Mouse (Mus musculus) layer of hippocampus, postnatal 10 days (tissue): ENCODE measurements around the gene Tm2d3. TPM values are rescaled to one million over a fixed set of nuclear protein-coding genes. Genes with fewer than 3 reads are reported as not detected.

Source experiments
- DNase-seq, 2 experiments: peaks; one replicate each; pipeline ENCODE4 v3.0.0; 2021; ENCODE audit warnings: low spot score in 2 of 2
- total RNA-seq, 2 experiments: library from RNA; stranded (reverse); gene quantifications; 2 replicates each; pipeline ENCODE4 v1.2.3; 2021

The Tm2d3 gene
- total RNA-seq, 2 experiments from 2014 or later = 29.5 to 30.4 TPM

- DNase-seq = no peak
Observed at GRCm38 (mm10) chr7:65702076-65702475, 11.1 kb downstream of the Tm2d3 start.

- peak; percentile 87 for DNase-seq
Observed at GRCm38 (mm10) chr7:65704818-65705242, 13.9 kb downstream of the Tm2d3 start.

- DNase-seq = no peak
Observed at GRCm38 (mm10) chr7:65708506-65708905, 17.5 kb downstream of the Tm2d3 start.

GRCm38 (mm10) chr7:65710301-65710700 lies 19.3 kb downstream of the Tm2d3 start:
- DNase-seq = no peak

- no peak for DNase-seq
Observed at GRCm38 (mm10) chr7:65713782-65714181, 22.8 kb downstream of the Tm2d3 start.

GRCm38 (mm10) chr7:65714304-65714703 lies 23.3 kb downstream of the Tm2d3 start:
- DNase-seq = no peak

GRCm38 (mm10) chr7:65734024-65734423 lies 43.1 kb downstream of the Tm2d3 start:
- DNase-seq = peak in 1 of 2 experiments; percentile 22

GRCm38 (mm10) chr7:65735261-65735660 lies 44.3 kb downstream of the Tm2d3 start:
- no peak for DNase-seq

GRCm38 (mm10) chr7:65737286-65738040 lies 46.5 kb downstream of the Tm2d3 start:
- DNase-seq = no peak

GRCm38 (mm10) chr7:65742857-65743256 lies 51.9 kb downstream of the Tm2d3 start:
- no peak for DNase-seq

GRCm38 (mm10) chr7:65747990-65748955 lies 57.3 kb downstream of the Tm2d3 start:
- no peak for DNase-seq

Other genes with a start within 250 kb of the Tm2d3 start
- 100 to 1,000 TPM; 113 to 118 TPM for gene Tjp1, start 163.4 kb upstream of the Tm2d3 start, total RNA-seq
- 10 to 100 TPM; 40.7 to 40.8 TPM for gene Tarsl2, start 46.3 kb upstream of the Tm2d3 start, total RNA-seq
- gene Pcsk6, start 170.6 kb downstream of the Tm2d3 start, total RNA-seq = 10 to 100 TPM; 10.8 to 11.6 TPM